Mouse (Mus musculus): ENCODE data around the gene Angel2.

Angel2 gene

DNA sequence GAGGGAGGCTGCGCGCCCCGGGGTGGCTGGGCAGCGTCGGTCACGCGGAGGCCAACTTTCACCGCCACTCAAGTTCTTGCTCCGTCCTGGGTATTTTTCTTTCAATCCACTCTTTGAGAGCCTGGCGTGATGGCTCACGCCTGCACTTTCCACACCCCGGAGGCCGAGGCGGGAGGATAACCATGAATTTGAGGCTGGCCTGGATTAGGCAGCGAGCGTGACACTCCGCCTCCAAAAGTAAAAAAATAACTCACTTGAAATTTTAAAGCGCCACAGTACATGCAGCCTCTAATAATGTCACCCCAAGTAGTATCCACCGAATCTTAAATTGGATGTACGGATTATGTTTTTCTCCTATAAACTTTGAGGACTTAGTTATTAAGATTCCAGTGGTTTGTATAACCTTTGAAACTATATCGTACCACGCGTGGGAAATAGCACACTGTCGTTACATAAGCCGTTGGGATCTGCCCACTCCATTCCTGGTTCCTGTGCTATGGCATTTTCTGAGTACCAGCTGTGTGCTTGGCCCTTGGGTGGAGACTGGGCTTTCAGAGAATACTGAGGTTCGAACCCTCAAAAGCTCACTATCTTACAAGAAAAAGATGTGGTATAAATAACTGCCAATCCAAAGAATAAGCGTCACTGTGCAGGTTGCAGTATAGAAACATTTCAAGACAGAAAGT lies 4.2 kb downstream of the Angel2 start:
- DNase-seq (ENCODE audit: low spot score) = no peak

DNA sequence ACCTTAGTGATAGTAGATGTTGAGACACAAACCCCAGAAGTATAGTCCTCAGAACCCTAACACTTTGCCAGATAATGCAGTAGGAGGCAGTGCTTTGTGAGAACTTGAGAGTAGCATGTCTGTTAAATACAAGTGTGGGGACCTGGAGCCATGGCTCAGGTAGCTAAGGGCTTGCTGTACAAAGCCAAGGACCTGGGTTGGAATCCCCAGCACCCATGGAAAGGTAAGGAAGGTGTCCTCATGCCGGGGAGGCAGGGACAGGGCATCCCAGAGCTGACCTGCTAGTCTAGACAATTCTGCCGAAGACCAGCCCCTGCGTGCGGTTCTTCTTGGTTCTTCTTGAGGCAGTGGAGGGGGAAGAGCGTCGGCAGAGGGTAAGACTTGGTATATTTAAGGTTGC lies 5.3 kb downstream of the Angel2 start:
- no peak for DNase-seq (ENCODE audit: low spot score)

DNA sequence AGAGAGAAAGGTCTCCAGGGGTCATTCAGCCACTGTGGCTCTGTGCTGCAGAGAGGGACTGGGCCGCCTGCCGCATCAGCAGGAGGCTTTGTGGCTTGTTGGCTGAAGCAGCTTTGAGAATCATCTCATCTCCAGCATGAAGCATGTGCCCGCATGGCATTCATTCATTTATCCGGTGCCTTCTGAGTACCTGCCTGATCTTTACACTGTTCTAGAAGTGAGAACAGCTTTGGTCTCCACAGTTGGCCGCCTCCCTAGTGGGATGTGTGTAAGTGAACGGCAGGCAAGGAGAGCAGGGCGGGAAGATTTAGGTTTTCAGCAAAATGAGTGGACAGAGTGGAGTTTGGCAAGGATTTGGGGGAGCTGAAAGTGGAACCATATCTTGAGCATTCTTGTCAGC lies 14.9 kb downstream of the Angel2 start:
- no peak for DNase-seq (ENCODE audit: low spot score)

DNA sequence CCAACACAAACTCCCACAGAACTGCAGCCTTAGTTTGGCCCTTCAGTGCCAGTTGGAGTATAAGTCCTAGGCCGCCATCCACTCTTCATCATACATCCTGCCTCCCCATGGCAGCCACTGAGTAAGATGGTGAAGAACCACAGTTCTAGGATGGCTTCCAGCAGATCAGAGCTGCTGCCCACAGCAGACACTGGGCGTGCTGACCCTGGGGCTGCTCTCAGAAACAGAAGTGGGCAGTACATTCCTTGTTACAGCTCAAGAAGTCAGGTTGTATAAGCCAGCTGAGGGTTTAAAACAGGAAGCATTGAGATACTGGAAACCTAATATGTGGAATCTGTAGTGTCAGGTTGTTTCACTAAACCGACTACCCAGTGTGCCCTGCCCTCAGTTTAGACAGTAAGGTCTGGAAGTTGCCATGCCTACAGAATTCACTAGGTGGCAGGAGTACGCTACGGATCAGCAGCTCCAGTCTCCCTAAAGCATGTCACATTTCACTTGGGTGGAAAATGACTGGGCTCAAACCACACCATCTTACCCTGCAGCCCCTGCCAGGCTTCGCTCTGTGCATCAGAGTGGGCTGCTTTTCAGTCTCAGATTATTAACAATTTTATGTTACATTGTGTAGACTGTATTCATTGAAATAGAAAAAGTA lies 19.3 kb downstream of the Angel2 start:
- peak; percentile 62 for DNase-seq (ENCODE audit: low spot score)

DNA sequence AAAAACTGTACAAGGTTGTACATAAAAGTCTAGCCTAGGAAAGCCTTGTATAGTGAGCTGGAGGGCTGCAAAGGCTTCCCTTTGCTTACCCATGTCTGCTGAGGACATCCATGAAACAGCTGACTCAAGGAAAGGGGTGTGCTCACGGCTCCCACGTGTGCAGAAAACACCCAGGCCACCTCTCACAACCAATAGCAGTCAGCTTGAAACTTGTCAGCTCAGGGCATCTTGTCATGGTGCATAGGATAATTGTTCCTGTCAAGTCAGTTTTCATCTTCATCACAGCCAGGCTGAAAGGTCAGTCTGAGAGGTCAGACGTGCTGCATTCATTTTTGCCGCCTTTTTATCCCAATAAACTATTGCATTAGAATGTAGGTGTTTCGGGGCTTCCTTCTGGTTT lies 23.1 kb downstream of the Angel2 start:
- DNase-seq (ENCODE audit: low spot score) = no peak

DNA sequence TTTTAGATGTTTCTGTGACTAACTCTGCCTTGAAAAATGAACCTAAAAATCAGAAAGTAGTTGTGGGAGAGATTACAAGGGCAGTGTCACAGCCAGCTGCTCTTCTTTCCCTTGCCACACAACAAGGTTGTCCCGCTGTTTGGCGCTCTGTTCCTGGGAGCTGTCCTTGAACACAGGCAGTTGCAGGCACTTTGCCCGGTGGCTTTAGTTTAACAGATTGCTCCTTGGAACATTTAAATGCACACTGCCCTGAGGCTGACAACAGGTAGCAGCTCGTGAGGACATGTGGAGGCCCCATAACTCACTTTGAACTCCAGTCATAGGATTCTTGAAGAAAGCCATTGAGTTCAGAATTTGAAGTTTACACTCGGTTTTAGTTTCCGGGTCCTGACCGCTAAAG lies 23.5 kb downstream of the Angel2 start:
- peak; percentile 31 for DNase-seq (ENCODE audit: low spot score)

DNA sequence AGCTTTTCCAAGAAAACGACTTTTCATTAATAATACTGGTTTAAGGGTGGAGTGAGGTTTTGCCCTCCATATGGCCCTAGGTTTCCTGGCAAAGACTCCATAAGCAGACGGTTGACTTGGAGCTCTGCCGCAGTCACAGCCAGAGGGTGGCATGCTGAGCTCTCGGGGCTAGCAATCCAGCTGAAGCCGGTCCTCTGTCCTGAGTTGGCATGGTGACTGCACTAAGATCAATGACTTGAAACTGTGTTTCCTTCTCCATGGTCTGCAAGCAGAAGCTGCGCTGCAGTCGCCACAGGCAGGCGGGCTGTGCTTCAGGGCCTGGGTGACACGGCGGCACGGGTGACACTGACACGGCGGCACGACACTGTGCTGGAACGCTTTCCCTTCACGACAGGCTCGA lies 23.9 kb downstream of the Angel2 start:
- no peak for DNase-seq (ENCODE audit: low spot score)

DNA sequence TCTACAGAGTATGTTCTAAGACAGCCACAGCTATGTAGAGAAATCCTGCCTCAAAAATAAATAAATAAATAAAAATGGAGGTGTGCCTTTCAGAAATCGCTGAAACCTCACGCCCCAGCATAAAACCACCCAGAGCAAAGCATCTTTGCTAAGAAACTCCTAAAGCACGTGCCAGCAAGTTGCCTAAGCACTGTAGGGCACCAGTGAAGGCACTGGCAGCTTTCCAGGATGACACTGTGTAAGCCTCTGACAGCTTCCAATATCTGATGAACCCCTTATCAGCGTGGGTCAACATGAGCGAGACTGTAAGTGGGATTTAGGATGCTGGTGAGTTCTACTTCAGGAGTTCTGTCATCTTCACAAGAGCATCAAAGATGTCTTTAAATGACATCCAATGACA lies 26.1 kb downstream of the Angel2 start:
- DNase-seq (ENCODE audit: low spot score) = no peak

DNA sequence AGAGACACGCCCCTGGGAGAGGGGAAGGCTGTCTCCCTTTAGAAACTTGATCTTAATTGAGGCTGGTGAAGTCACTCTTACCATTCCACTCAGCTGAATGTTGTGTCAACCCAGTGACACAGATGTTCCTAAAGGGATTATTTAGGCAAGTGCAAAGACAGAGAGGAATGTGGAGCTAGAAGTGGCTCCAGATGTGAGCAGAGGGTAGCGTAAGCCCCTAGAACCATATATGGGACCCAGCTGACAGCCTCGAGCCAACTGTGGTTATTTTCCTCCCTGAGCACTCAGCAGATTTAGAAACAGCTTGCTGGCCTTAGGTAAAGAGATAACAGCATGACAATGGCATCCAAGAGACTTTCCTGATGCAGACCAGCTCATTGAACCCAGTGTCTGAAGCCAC lies 28.1 kb downstream of the Angel2 start:
- no peak for DNase-seq (ENCODE audit: low spot score)

DNA sequence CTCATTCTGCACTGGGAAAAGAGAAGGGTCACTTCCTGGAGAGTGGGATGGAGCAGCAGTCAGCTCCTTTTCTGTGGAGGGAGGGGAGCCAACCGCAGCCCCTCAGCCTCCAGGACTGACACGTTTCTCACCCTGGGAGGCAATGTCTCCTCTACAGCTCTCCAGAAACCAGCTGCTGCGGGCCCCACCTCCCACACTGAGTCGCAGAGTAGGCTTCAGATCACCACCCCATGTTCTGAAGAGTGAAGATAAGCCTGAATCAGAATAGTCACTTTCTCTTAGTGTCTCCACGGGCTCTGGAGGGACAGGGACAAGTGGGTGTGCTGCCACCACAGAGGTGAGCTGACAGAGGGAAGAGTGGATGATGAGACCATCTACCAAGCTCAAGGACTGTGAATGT lies 33.9 kb downstream of the Angel2 start:
- DNase-seq (ENCODE audit: low spot score) = no peak

DNA sequence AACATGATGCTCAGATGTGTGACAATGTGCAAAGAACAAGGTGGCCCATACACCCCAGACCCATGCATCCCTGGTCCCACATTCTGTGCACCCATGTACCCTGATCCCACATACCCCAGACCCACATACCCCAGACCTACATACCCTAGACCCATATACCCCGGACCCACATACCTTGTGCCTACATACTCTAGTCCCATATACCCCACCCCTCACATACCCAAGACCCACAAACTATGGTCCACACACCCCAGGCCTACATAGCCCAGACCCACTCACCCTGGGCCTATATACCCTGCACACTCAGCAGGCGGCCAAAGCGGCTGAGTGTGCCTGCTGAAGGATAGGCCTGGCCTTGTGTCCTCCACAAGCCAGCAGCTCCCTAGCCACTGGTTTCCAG lies 37.8 kb downstream of the Angel2 start:
- no peak for DNase-seq (ENCODE audit: low spot score)

DNA sequence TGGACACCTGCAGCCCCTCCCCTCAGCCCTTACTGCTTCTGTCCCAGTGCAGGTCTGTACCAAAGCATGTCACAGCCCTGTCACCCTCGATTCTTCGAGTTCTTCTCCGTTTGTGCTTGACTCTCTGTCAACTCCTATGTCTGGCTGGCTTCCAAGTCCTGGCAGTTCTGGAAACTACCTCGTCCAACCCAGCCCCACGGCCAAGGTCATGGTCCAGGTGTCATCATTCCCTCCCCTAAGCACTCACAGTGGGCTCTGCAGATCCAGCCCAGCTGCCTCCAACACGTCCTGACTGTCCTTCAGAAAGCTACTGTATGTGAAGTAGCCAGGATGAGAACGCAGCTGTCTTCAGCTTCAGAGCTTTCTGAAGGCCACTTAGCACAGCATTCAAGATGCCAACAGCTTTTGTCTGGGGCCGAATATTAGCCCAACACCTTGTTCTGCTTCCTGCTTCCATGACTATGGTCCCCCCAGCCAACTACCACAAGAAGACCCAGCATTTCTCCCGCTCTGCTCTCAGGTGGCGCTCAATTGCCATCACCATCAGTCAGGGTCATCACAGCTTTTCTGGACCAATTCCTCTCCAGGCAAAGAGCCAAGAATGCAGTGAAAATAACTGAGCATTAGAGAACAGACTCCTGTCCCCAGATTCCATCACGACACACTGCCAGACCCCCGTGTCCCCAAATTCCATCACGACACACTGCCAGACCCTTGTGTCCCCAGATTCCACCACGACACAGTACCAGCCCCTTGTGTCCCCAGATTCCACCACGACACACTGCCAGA lies 40.3 kb downstream of the Angel2 start:
- DNase-seq (ENCODE audit: low spot score) = no peak

DNA sequence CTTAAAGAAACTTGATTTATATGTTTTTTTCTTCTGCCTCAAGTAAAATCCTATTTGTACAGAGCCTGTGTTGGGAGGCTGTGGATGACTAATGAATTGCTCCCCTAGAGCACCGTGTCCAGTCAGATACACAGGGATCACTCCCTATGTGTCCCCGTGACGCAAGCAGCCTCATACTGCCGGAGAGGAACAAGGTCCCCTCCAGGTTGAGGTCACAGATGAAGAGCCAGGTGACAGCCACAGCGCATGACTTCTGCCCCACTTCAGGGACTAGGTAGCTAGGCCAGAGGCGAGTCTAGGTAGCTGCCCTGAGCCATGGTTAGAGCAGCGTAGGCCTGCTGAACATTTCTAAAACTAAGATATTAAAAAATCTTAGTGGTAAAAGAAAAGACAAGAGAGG lies 43.1 kb downstream of the Angel2 start:
- DNase-seq (ENCODE audit: low spot score) = no peak

DNA sequence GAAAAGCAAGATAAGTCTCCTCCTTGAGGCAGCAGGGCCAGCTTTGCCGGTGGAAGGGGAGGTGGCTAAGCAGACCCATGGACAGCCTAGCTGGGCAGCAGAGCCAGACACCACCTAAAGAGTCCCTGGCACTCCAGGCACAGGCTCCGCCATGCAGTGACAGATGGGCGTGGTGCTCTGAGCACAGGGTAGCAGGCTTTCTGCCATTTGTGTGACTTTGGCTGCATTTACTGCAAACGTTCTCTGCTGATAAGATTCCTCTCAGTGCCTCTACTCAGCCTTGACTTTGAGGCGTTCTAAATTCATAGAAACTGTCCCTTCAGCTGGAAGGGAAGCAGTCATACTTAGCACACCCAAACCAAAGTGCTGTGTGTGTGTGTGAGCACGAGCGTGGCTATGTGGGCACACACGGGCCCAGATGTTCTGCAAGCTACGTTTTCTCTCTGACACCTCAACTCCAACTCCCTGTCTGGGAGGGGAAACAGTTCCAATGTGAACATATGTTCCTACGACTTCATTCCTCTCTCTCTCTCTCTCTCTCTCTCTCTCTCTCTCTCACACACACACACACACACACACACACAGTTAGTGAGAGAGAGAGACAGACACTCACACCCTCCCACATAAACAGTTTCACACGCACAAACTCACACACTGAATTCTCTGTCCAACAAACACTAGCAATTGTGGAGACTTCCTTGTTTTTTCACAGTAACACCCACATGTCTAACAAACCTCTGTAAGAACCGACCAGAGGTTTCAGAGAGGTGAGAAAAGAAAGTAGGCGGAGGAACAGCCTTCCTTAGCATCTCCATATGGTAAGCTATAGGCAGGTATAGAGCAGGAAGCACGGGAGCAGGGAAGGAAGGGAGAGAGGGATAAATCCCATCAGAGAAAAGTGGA lies 47.0 kb downstream of the Angel2 start:
- no peak for DNase-seq (ENCODE audit: low spot score)

DNA sequence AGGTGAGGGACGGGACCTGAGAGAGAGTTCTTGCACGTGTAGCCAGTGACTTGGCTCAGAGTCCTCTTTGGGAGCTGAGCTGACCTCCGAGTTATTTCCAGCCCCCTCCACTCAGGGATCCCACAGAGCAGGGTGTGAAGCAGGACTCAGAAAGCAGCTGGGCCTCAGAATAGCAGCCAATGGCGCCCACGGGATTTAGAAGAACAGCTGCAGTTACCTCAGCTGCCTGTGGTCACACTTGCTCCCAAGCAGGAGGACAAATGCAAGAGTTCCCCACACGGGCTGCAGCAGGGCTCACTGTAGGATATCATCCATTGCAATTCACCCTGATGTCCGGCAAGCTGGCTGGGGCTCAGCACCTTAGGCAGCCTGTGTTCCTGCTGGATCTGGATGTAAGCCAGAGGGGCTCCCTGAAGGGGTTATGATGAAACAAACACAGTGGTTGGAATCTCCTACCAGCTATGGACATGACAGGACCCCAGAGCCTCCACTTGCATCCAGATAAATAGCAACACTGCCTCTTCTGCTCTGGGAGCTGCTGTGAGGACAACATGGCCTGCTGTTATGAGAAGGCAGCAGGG lies 47.8 kb downstream of the Angel2 start:
- no peak for DNase-seq (ENCODE audit: low spot score)

DNA sequence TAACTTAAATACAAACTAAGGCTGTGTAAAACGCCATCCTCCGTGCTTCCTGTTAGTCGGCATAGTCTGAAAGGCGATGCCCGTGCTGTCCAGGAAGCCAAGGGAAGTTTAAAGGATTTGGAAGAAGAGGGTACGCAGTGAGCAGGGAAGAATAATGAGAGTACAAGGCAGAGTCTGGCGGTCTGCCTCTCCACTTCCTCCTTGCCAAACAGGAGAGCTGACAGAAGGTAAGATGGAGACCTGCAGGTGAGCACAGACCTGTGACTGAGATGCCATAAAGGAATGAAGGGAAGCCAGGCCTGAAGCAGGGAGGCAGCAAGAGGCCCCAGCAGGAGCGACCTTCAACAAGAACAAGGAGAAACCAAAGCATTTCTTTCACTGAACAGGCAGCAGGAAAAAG lies 49.3 kb downstream of the Angel2 start:
- DNase-seq (ENCODE audit: low spot score) = no peak

DNA sequence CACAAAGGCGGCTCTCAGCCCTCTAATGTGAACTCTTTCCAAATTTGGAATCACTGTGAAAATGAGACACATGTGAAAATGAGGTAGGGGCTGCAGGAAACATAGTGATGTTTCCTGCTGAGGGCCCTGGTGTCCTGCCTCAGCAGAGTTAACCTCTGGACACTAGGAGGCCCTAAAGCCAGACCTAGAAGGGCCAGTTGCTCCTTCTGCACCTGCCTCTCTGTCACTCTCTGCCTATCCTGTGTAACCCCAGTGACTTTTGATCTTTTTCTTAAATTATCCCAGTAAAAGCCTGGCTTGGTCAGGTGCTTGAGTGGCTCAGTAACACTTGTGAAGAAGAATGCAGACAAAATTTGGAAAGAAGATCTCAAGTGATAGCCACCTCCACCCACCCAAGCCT lies 49.9 kb downstream of the Angel2 start:
- DNase-seq (ENCODE audit: low spot score) = no peak

DNA sequence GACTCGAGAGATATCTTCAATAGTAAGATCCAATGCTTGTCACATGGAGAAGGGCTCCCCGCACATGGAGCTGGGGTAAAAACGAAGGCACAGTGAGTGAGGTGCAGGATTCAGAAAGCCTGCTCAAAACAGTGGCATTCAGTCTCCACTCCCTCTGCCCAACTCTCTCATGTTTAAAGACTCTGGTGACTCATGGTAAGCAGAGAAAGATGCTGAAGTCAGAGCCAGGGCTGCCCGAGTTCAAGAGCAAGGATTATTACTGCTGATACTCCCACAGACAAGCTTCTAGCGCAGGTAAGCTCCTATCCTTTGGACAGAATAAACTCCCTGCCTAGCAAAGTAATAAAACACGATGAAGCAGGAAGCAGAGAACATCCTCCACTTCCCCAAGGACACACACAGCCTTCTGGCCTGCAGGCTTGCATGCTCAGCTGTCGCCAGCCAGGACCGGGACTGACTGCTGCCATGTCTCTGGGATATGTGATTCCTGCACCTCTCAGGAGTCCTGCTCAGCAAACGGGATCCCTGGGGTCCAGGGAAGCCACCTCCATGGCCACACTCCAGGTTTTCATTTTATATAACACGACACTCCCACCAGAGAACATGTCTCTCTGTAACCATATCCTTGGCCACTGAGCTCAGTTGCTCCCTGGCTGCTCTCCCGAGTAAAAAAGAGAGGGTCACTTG lies 52.1 kb downstream of the Angel2 start:
- no peak for DNase-seq (ENCODE audit: low spot score)

DNA sequence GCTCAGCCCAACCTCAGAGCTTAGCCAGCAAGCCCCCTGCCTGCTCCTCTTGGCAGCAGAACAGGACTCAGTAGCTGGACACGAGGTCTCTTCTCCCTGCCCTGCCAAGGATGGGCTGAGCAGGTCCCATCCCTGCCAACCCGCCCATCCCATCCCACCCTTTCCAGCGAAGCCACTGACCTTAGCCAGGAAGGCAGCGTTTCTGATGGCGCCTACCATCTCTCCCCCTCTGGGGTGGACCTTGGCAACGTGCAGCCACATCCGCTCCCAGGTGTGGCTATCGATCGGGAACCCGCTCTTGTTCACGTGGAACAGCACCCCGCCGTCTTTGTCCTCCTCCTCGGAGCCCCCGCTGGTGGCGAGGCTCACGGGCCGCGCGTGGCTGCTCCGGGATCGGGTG lies 53.1 kb downstream of the Angel2 start:
- DNase-seq (ENCODE audit: low spot score) = no peak

DNA sequence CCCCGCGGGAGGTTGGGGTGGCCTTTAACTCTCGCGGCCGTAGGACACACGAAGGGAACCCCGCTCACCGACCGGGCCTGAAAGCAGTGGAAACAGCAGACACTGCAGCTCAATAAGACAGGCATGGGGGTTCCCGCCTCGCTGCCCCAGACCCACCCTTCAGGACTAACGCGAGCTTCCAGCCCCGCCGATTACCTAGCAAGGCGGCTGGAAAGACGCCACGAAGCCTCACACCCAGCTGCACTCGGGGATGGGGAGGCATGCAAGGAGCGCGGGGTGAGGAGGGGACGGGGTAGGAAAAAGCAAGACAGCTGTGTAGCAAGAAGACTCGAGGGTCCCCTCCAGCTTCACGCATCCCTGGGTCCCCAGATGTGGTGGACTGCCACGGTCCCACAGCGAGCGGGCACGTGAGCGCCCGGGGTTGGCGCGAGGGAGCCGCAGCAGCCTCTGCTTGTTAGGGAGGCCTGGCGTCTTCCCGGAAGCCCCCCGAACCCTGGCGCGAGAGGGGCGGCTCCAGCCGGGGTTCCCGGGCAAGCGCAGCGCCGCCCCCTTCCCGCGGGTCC lies 53.7 kb downstream of the Angel2 start:
- DNase-seq (ENCODE audit: low spot score) = peak; percentile 22

DNA sequence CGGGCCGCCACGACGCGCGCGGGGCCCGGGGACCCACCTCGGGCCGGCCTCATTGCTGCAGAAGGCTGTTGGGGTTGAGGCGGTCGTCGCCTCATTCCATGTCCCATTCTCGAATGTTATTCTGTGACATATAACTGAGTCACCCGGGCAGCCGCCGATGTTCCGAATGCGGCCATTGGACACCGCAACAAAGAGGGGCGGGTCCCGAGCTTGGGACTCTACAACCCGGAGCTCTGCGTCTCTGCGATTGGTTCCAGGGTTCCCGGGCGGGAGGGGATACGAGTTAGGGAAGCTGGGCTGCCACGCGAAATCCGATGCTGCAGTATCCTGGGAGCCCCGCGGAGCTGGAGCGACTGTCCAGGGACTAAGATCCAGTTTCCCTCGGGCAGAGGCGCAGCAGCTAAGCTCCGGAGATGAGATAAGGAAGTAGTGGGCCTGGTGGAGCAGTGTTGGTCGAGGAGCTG lies 54.2 kb downstream of the Angel2 start, which contains the start of gene Vash2:
TSS of gene Vash2 (minus strand) at position 197 of the 464 bp plus-strand sequence.
- peak; percentile 77 for DNase-seq (ENCODE audit: low spot score)
